Mouse (Mus musculus) liver, embryonic 18 days (tissue): ENCODE results near the gene Vmn1r116. TPM values are rescaled to one million over a fixed set of nuclear protein-coding genes. Genes with fewer than 3 reads are reported as not detected.

Experiments used
- polyA plus RNA-seq: library from polyadenylated mRNA; depleted of rRNA; stranded (reverse); fragments of >200 nt; gene quantifications from 2 replicates; pipeline ENCODE4 v1.2.3, GENCODE M21; 2012; rRNA removed

Vmn1r116 gene
- not detected in 2 replicates for polyA plus RNA-seq

GRCm38 (mm10) chr7:20871956-20872355 lies at the start of gene Vmn1r116:
Vmn1r116 (plus strand) TSS chr7:20872256.

GRCm38 (mm10) chr7:20844885-20845284 lies 27.2 kb upstream of the Vmn1r116 start, which contains the start of gene Vmn1r115:
Vmn1r115 (minus strand) TSS chr7:20844985.

GRCm38 (mm10) chr7:20884021-20884420 lies 12.0 kb downstream of the Vmn1r116 start, which contains the start of gene Vmn1r117:
Vmn1r117 (minus strand) TSS chr7:20884121.

GRCm38 (mm10) chr7:20912247-20912646 lies 40.2 kb downstream of the Vmn1r116 start, which contains the start of gene Vmn1r118:
Vmn1r118 (minus strand) TSS chr7:20912347.

Other genes with a start within 250 kb of the Vmn1r116 start
- not detected in 2 replicates for gene Vmn1r107, start 203.3 kb upstream of the Vmn1r116 start, polyA plus RNA-seq
- gene Vmn1r111, start 169.0 kb upstream of the Vmn1r116 start, polyA plus RNA-seq = not detected in 2 replicates
- gene Gm10668, start 141.6 kb upstream of the Vmn1r116 start, polyA plus RNA-seq = not detected in 2 replicates
- not detected in 2 replicates for gene Vmn1r112, start 101.1 kb upstream of the Vmn1r116 start, polyA plus RNA-seq
- not detected in 2 replicates for gene Vmn1r113, start 85.0 kb upstream of the Vmn1r116 start, polyA plus RNA-seq
- not detected in 2 replicates for gene Vmn1r114, start 60.1 kb upstream of the Vmn1r116 start, polyA plus RNA-seq
- gene Vmn1r115, start 27.3 kb upstream of the Vmn1r116 start, polyA plus RNA-seq = not detected in 2 replicates
- not detected in 2 replicates for gene Vmn1r117, start 11.9 kb downstream of the Vmn1r116 start, polyA plus RNA-seq
- gene Vmn1r118, start 40.1 kb downstream of the Vmn1r116 start, polyA plus RNA-seq = not detected in 2 replicates
- not detected in 2 replicates for gene Vmn1r119, start 140.2 kb downstream of the Vmn1r116 start, polyA plus RNA-seq
- not detected in 2 replicates for gene Vmn1r120, start 181.5 kb downstream of the Vmn1r116 start, polyA plus RNA-seq
- not detected in 2 replicates for gene Vmn1r121, start 226.3 kb downstream of the Vmn1r116 start, polyA plus RNA-seq